Mouse (Mus musculus) neutrophil, adult 59 days (primary cell): ENCODE measurements around the gene Zfp600. TPM values are rescaled to one million over a fixed set of nuclear protein-coding genes. Genes with fewer than 3 reads are reported as not detected.

Source experiments
- total RNA-seq, 2 experiments: library from RNA; stranded (reverse); gene quantifications; 1 replicate in 1 of 2; 2 replicates in 1 of 2; pipeline ENCODE4 v1.2.4; 2023

The Zfp600 gene
- total RNA-seq = not detected

GRCm38 (mm10) chr4:146156524-146156923, at the start of gene Zfp600:
Gene Zfp600 (plus strand): TSS chr4:146156824.

Other genes with a start within 250 kb of the Zfp600 start
- under 1 TPM; 0.36 to 0.37 TPM for gene Zfp987, start 59.5 kb upstream of the Zfp600 start, total RNA-seq